Mouse (Mus musculus): ENCODE results near the gene Topbp1.

- TF ChIP-seq EP300 (IDR thresholded peaks at IDR 0.05; ENCODE audit: insufficient read depth, low read depth, low read length) (no peak), POLR2A (IDR thresholded peaks at IDR 0.05; ENCODE audit: insufficient read depth, low read length) (no peak)
These were observed 3.9 kb upstream of the Topbp1 start for GRCm38 (mm10) chr9:103301086-103301485.
